In the genomic region with DNA sequence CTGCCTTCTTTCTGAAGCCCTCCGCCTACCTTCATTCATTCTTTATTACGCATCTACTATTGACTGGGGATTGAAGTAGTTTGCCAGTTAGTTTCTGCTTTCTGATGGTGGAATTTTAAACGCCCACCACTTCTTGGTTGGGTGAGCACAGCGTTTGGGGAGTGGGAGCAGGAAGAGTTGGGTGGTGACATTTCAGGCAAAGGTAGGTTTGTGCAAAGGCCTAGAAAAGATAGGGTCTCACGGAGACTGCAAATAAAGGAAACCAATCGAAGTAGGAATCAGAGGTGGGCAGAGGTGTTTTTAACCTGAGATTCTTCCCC, we compare ENCODE assay signal across 9 mouse cellular contexts. TPM values are rescaled to one million over a fixed set of nuclear protein-coding genes. Genes with fewer than 3 reads are reported as not detected.
DNase-seq lines count a peak whose midpoint lies in the region; ATAC-seq lines count a peak whose summit lies in the region.
"Had no signal": no experiment of that assay in that cellular context is flagged by ENCODE, and none has a peak within 500 bp of the region (broad histone marks: within the 10 kb centered on the region; RNA-seq: fewer than 3 reads in every experiment).

No protein-coding gene starts in this region.

- DNase-seq in heart, postnatal 10 days = no peak
- DNase-seq in adipocyte (ENCODE audit: low spot score) = peak; percentile 14
- peak; percentile 8 for DNase-seq in hindbrain, embryonic 10.5 days (ENCODE audit: low spot score)
- DNase-seq in adrenal gland, adult (ENCODE audit: inconsistent age in 2 of 2, low spot score in 1 of 2) = no peak
- DNase-seq in kidney, postnatal 4 days = no peak
- no peak for DNase-seq in spleen, adult 18-20 months

- WGBS in heart, embryonic 16.5 days = 8% methylated on average over 6 of the region's 6 CpGs
- 10% methylated on average over 6 of the region's 6 CpGs for WGBS in hindbrain, embryonic 10.5 days
- 10% methylated on average over 6 of the region's 6 CpGs for WGBS in midbrain, embryonic 12.5 days

- peaks cover 3% of the 10 kb centered on the region; the same call in 1 of the 2 replicates for H3K36me3 ChIP-seq in heart, embryonic 16.5 days (ENCODE audit: control insufficient read depth, insufficient read depth)
- peaks cover 26% of the 10 kb centered on the region for H3K36me3 ChIP-seq in hindbrain, embryonic 10.5 days
- peaks cover 7% of the 10 kb centered on the region for H3K36me3 ChIP-seq in midbrain, embryonic 12.5 days

- peak overlapping the region; percentile 95 for H3K4me3 ChIP-seq in heart, embryonic 16.5 days (ENCODE audit: low read length)
- H3K4me3 ChIP-seq in hindbrain, embryonic 10.5 days = peak overlapping the region; percentile 97
- H3K4me3 ChIP-seq in midbrain, embryonic 12.5 days = peak overlapping the region; percentile 100

- peak overlapping the region; percentile 77 for H3K4me2 ChIP-seq in heart, embryonic 16.5 days (ENCODE audit: low read depth, low read length)
- peak overlapping the region; percentile 70 for H3K4me2 ChIP-seq in midbrain, embryonic 12.5 days (replicated peaks)

- intact Hi-C loops in heart, postnatal 10 days (cut with DNase I) = no loop called here

- no peaks in the 10 kb centered on the region for H3K9me3 ChIP-seq in heart, embryonic 16.5 days (replicated peaks; ENCODE audit: control insufficient read depth, low read length)
- no peaks in the 10 kb centered on the region for H3K9me3 ChIP-seq in hindbrain, embryonic 10.5 days
- no peaks in the 10 kb centered on the region for H3K9me3 ChIP-seq in midbrain, embryonic 12.5 days

- peak overlapping the region; percentile 96 for H3K27ac ChIP-seq in heart, embryonic 16.5 days (ENCODE audit: low read length)
- H3K27ac ChIP-seq in hindbrain, embryonic 10.5 days = peak overlapping the region; percentile 97
- H3K27ac ChIP-seq in midbrain, embryonic 12.5 days (replicated peaks) = peak overlapping the region; percentile 87

- no peaks in the 10 kb centered on the region for H3K27me3 ChIP-seq in heart, embryonic 16.5 days (ENCODE audit: control insufficient read depth, insufficient read depth, low read length)
- H3K27me3 ChIP-seq in hindbrain, embryonic 10.5 days (ENCODE audit: insufficient read depth, poor library complexity, severe bottlenecking) = no peaks in the 10 kb centered on the region
- no peaks in the 10 kb centered on the region for H3K27me3 ChIP-seq in midbrain, embryonic 12.5 days

- H3K9ac ChIP-seq in heart, embryonic 16.5 days (ENCODE audit: low read length) = peak overlapping the region; percentile 87
- peak overlapping the region; percentile 66 for H3K9ac ChIP-seq in midbrain, embryonic 12.5 days (replicated peaks)

- no peak for ATAC-seq in heart, embryonic 16.5 days (replicated peaks; ENCODE audit: extremely low read depth, insufficient read depth, low FRiP score)
- no peak for ATAC-seq in midbrain, embryonic 12.5 days (ENCODE audit: low FRiP score, low read depth)

- peaks cover 13% of the 10 kb centered on the region for H3K4me1 ChIP-seq in heart, embryonic 16.5 days (ENCODE audit: control insufficient read depth, insufficient read depth, low read length)
- H3K4me1 ChIP-seq in hindbrain, embryonic 10.5 days (replicated peaks) = peaks cover 30% of the 10 kb centered on the region
- H3K4me1 ChIP-seq in midbrain, embryonic 12.5 days = peaks cover 23% of the 10 kb centered on the region

RNA-seq across cellular contexts. Expression of a gene that starts 0.7 kb away (rescaled TPM):
- 501 and 547 TPM in 2 replicates for polyA plus RNA-seq in heart, embryonic 16.5 days (2015; fragmentation: Nextera tagmentation; extraction: Ambion mirVana)
- 100 to 1,000 TPM; 750 to 806 TPM for total RNA-seq in heart, postnatal 10 days (2021)
- 985 and 1,002 TPM in 2 replicates for polyA plus RNA-seq in hindbrain, embryonic 10.5 days (2016; fragmentation: Nextera tagmentation; extraction: Ambion mirVana)
- 1,189 and 1,315 TPM in 2 replicates for polyA plus RNA-seq in midbrain, embryonic 12.5 days (2016; fragmentation: Nextera tagmentation; extraction: Ambion mirVana)

RNA-seq across cellular contexts. Expression of a gene that starts 25.3 kb away (rescaled TPM):
- polyA plus RNA-seq in heart, embryonic 16.5 days (2015; fragmentation: Nextera tagmentation; extraction: Ambion mirVana) = 36.7 and 43.2 TPM in 2 replicates
- total RNA-seq in heart, postnatal 10 days (2021) = 10 to 100 TPM; 15.1 to 15.4 TPM
- polyA plus RNA-seq in hindbrain, embryonic 10.5 days (2016; fragmentation: Nextera tagmentation; extraction: Ambion mirVana) = 124 and 139 TPM in 2 replicates
- 86.7 and 96.4 TPM in 2 replicates for polyA plus RNA-seq in midbrain, embryonic 12.5 days (2016; fragmentation: Nextera tagmentation; extraction: Ambion mirVana)

RNA-seq across cellular contexts. Expression of a gene that starts 39.9 kb away (rescaled TPM):
- not detected in 2 replicates for polyA plus RNA-seq in heart, embryonic 16.5 days (2015; fragmentation: Nextera tagmentation; extraction: Ambion mirVana)
- total RNA-seq in heart, postnatal 10 days (2021) = under 1 TPM; 0.17 to 0.43 TPM
- 0.34 TPM in 1 of 2 replicates, not detected in the other for polyA plus RNA-seq in hindbrain, embryonic 10.5 days (2016; fragmentation: Nextera tagmentation; extraction: Ambion mirVana)
- 0.10 and 0.22 TPM in 2 replicates for polyA plus RNA-seq in midbrain, embryonic 12.5 days (2016; fragmentation: Nextera tagmentation; extraction: Ambion mirVana)
- polyA plus RNA-seq: large intestine, adult 2 months had no signal

Comparison
In these comparisons a context has a peak if more than half of its experiments do, and no peak if none do; other contexts are left out.
1. DNase-seq: peak in adipocyte (single experiment) and hindbrain, embryonic 10.5 days (single experiment); none in heart, postnatal 10 days (0 of 2), adrenal gland, adult (0 of 2), kidney, postnatal 4 days (0 of 2) and spleen, adult 18-20 months (0 of 2).
2. Peak in every context shown above with its lines, with median percentiles within 50 percentile points of each other: H3K27ac ChIP-seq and H3K4me3 ChIP-seq.